Mouse (Mus musculus): ENCODE results near the gene Npepl1. TPM values are rescaled to one million over a fixed set of nuclear protein-coding genes. Genes with fewer than 3 reads are reported as not detected.

The Npepl1 gene
- polyA plus RNA-seq (2012; rRNA removed) = 92.6 and 125 TPM in 2 replicates

DNA sequence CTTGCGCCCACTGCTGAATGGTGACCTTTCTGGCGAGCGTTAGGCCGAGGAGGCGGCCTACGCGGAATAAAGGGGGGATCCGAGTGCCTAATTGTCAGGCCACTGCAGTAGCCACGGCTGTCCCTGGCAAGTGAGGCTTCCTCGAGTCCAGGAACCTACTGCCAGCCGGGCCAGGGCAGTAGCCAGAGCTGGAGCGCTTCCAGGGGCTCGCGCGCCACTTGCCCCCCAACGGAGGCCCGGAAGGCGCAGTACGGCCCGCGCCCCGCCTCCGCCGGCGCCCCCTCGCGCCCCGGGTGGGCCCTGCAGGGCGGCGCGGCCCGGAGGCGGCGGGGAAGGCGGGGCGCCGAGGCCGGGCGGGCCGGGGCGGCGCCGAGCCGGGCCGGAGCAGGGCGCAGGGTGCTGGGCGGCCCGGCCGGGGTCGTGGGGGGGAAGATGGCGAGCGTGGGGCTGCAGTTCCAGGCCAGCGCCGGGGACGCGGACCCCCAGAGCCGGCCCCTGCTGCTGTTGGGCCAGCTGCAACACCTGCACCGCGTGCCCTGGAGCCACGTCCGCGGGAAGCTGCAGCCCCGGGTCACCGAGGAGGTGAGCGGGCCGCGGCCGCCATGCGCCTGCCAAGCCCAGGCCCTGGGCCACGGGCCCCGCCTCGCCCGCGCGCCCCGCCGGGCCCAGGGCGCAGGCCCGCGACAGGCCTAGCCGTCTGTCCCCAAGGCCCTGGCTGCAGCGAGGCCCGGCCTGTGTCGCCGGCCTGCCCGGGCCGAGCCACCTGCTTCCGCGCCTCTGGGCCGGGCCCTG is at the start of gene Npepl1:
TSS of gene Npepl1 (plus strand) at position 359 of the 792 bp plus-strand sequence.
- H3K4me3 ChIP-seq (ENCODE audit: extremely low read depth, insufficient read depth, insufficient read length) = peak within 1 kb of the TSS; percentile 78
- TF ChIP-seq POLR2A (IDR thresholded peaks at IDR 0.05; ENCODE audit: low read depth, low read length) = no peak
- TF ChIP-seq CTCF (IDR thresholded peaks at IDR 0.05; ENCODE audit: extremely low read depth, insufficient read depth, insufficient read length, insufficient replicate concordance) = peak; percentile 27; the same call in 1 of the 2 replicates
- H3K4me1 ChIP-seq (ENCODE audit: control insufficient read depth, insufficient read depth, insufficient read length) = peaks cover 5% of the 10 kb centered on the region
- DNase-seq (ENCODE audit: low read depth in 1 of 2, low spot score in 2 of 2) = peak; percentile 11 to 59
- H3K27me3 ChIP-seq (ENCODE audit: control insufficient read depth, insufficient read depth, low read length) = no peaks in the 10 kb centered on the region
- WGBS = 2% methylated on average over 74 of the region's 90 CpGs
- H3K27ac ChIP-seq (ENCODE audit: insufficient read depth, low read length) = peak within 1 kb of the TSS; percentile 67
- peaks cover 12% of the 10 kb centered on the region for H3K36me3 ChIP-seq (ENCODE audit: control insufficient read depth, insufficient read depth, low read length)

DNA sequence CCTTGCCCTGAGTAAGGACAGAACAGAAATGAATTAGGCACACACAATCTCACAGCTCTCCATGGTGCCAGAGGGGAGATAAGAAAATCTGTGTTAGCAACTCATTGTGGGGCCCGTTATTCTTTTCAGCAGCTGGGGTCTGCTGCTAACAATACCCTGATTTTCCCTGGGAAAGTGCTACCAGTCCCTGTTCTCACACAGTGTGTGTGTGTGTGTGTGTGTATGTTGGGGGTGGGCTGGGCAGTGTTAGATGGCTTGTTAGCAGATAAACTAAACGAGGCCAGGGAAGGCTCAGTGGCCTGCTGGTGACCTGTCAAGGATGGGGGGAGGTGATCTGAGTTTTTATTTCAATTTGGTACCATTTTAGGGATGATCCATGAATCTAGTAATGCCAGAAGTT is 48.9 kb upstream of the Npepl1 start:
- TF ChIP-seq CTCF (IDR thresholded peaks at IDR 0.05; ENCODE audit: extremely low read depth, insufficient read depth, insufficient read length, insufficient replicate concordance) (no peak), POLR2A (IDR thresholded peaks at IDR 0.05; ENCODE audit: low read depth, low read length) (no peak)
- WGBS = 56% methylated on average over 2 of the region's 2 CpGs
- no peak overlapping the region for H3K4me3 ChIP-seq (ENCODE audit: extremely low read depth, insufficient read depth, insufficient read length)
- H3K27me3 ChIP-seq (ENCODE audit: control insufficient read depth, insufficient read depth, low read length) = no peaks in the 10 kb centered on the region
- H3K27ac ChIP-seq (ENCODE audit: insufficient read depth, low read length) = no peak overlapping the region
- no peaks in the 10 kb centered on the region for H3K36me3 ChIP-seq (ENCODE audit: control insufficient read depth, insufficient read depth, low read length)
- no peak for DNase-seq (ENCODE audit: low read depth in 1 of 2, low spot score in 2 of 2)
- no peaks in the 10 kb centered on the region for H3K4me1 ChIP-seq (ENCODE audit: control insufficient read depth, insufficient read depth, insufficient read length)

DNA sequence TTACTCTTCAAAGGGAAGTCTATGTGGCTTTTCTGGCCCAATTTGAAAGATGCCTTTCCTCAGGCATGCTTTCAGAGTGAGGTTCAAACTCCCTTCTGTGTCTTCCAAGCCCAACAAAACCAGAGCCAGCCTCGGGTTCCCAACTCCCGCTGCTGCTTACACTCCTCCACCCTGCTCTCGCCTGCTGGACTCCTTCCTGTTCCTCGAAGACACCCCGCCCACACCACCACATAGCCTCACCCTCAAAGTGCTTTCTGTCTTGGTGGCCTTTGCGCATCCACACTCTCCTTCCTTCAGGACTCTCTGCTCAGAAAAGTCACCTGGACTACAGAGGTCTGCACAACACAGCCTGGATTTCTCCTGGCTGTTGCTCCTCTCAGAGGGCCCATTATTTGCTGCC is 47.1 kb upstream of the Npepl1 start:
- H3K27ac ChIP-seq (ENCODE audit: insufficient read depth, low read length) = no peak overlapping the region
- no peak overlapping the region for H3K4me3 ChIP-seq (ENCODE audit: extremely low read depth, insufficient read depth, insufficient read length)
- no peaks in the 10 kb centered on the region for H3K4me1 ChIP-seq (ENCODE audit: control insufficient read depth, insufficient read depth, insufficient read length)
- H3K27me3 ChIP-seq (ENCODE audit: control insufficient read depth, insufficient read depth, low read length) = no peaks in the 10 kb centered on the region
- DNase-seq (ENCODE audit: low read depth in 1 of 2, low spot score in 2 of 2) = no peak
- TF ChIP-seq POLR2A (IDR thresholded peaks at IDR 0.05; ENCODE audit: low read depth, low read length) (no peak), CTCF (IDR thresholded peaks at IDR 0.05; ENCODE audit: extremely low read depth, insufficient read depth, insufficient read length, insufficient replicate concordance) (no peak)
- no peaks in the 10 kb centered on the region for H3K36me3 ChIP-seq (ENCODE audit: control insufficient read depth, insufficient read depth, low read length)
- WGBS = 45% methylated on average over 6 of the region's 6 CpGs

DNA sequence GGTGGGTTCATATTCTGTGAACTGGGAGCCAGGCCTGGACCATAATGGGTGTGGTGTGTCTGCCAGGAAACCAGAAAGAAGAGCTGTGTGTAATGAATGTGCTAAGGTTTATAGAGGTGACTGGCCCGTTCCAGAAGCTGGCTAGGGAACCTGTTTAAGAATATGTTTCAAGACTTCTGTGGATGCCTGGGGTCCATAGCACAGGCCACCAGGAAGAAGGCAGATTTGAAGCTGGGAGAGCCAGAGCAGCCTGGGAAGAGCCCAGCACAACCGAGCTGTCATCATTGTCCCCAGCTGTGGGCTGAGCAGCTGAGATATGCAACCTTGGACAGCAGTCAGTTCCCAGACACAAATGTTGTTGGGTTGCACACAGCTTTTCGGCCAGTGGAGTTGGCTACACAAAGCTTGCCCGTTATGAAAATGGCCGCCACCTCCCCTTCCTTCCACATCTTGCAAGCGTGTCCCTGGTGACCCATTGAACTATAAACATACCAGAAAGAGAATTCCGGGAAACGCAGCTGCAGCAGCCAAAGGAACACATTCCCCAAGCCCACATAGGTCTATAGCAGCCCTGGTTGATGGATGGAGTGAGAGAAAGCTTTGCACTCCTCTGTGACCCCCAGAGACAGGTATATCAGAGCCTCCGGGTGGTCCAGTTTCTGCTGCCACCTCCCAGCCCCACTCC is 46.5 kb upstream of the Npepl1 start:
- WGBS = 85% methylated on average over 9 of the region's 9 CpGs
- TF ChIP-seq CTCF (IDR thresholded peaks at IDR 0.05; ENCODE audit: extremely low read depth, insufficient read depth, insufficient read length, insufficient replicate concordance) = no peak
- no peak for TF ChIP-seq POLR2A (IDR thresholded peaks at IDR 0.05; ENCODE audit: low read depth, low read length)
- Histone ChIP-seq H3K36me3 (ENCODE audit: control insufficient read depth, insufficient read depth, low read length) (no peaks in the 10 kb centered on the region), H3K27ac (ENCODE audit: insufficient read depth, low read length) (no peak overlapping the region), H3K27me3 (ENCODE audit: control insufficient read depth, insufficient read depth, low read length) (no peaks in the 10 kb centered on the region), H3K4me1 (ENCODE audit: control insufficient read depth, insufficient read depth, insufficient read length) (no peaks in the 10 kb centered on the region), H3K4me3 (ENCODE audit: extremely low read depth, insufficient read depth, insufficient read length) (no peak overlapping the region)
- DNase-seq (ENCODE audit: low read depth in 1 of 2, low spot score in 2 of 2) = no peak

DNA sequence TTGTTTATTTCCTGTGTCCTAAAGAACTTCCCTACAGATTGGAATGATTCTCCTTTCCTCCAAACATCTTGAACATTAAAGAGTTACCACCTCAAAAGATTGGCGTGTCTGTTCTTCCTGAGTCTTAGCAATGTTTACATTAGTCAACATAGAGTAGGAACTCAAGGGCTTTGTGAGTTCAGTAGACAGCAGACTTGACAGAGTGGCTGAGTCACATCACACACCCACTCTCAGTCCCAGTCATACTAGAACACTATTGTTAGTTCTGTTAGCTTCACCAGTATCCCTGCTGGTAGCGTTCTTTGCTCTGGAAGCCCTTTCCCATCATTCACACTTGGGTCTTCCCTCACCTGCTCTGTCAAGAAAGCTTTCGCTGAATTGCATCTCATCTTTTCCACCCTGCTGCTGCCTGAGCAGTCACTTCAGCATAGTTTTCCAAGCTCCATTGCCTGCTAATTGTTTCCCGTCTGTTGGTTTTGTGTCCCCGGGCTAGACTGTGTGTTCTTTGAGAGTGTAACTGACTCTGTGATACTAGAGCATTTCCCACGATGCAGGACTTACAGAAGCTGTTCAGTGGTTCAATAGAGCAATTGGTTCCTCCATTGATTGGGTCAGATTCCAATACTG is 42.2 kb upstream of the Npepl1 start:
- DNase-seq (ENCODE audit: low read depth in 1 of 2, low spot score in 2 of 2) = no peak
- no peaks in the 10 kb centered on the region for H3K27me3 ChIP-seq (ENCODE audit: control insufficient read depth, insufficient read depth, low read length)
- H3K27ac ChIP-seq (ENCODE audit: insufficient read depth, low read length) = no peak overlapping the region
- H3K4me1 ChIP-seq (ENCODE audit: control insufficient read depth, insufficient read depth, insufficient read length) = peaks cover 3% of the 10 kb centered on the region; the same call in 1 of the 2 replicates
- WGBS = 90% methylated on average over 6 of the region's 6 CpGs
- no peak overlapping the region for H3K4me3 ChIP-seq (ENCODE audit: extremely low read depth, insufficient read depth, insufficient read length)
- TF ChIP-seq CTCF (IDR thresholded peaks at IDR 0.05; ENCODE audit: extremely low read depth, insufficient read depth, insufficient read length, insufficient replicate concordance) (no peak), POLR2A (IDR thresholded peaks at IDR 0.05; ENCODE audit: low read depth, low read length) (no peak)
- no peaks in the 10 kb centered on the region for H3K36me3 ChIP-seq (ENCODE audit: control insufficient read depth, insufficient read depth, low read length)

DNA sequence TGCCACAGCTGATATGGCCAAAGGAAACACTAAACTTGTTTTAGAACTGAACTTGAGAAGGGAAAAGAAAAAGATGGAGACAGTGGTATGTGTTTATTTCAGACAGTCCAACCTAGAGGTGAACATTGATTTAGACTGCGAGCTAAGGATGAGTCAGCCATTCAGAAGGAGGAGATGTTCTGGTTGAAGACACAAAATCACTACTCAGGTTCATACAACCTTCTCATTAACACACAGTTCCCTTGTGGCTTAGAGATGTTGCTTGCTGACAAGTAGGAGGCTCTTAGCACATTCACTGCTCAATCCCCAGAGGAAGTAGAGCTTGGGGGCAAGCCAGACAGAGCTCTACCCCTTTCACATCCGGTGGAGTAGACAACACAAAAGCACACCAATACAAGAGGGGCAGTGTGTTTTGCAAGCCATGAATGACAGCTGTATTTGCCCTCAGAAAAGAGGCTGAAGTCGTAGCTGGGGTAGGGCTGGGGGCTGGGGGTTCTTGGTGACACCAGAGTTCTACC is 40.6 kb upstream of the Npepl1 start:
- Histone ChIP-seq H3K27me3 (ENCODE audit: control insufficient read depth, insufficient read depth, low read length) (no peaks in the 10 kb centered on the region), H3K4me1 (ENCODE audit: control insufficient read depth, insufficient read depth, insufficient read length) (peaks cover 3% of the 10 kb centered on the region; the same call in 1 of the 2 replicates), H3K4me3 (ENCODE audit: extremely low read depth, insufficient read depth, insufficient read length) (no peak overlapping the region), H3K27ac (ENCODE audit: insufficient read depth, low read length) (no peak overlapping the region), H3K36me3 (ENCODE audit: control insufficient read depth, insufficient read depth, low read length) (no peaks in the 10 kb centered on the region)
- DNase-seq (ENCODE audit: low read depth in 1 of 2, low spot score in 2 of 2) = no peak
- TF ChIP-seq POLR2A (IDR thresholded peaks at IDR 0.05; ENCODE audit: low read depth, low read length) (no peak), CTCF (IDR thresholded peaks at IDR 0.05; ENCODE audit: extremely low read depth, insufficient read depth, insufficient read length, insufficient replicate concordance) (no peak)
- 33% methylated on average over 3 of the region's 3 CpGs for WGBS

Measured in spleen, adult 2 months (tissue).